Mouse (Mus musculus): ENCODE results near the gene Gm28308. TPM values are rescaled to one million over a fixed set of nuclear protein-coding genes. Genes with fewer than 3 reads are reported as not detected.

Gene Gm28308
- polyA plus RNA-seq, 1 experiment from 2014 or later = not detected

GRCm38 (mm10) chr6:52170898-52171223 lies 42.3 kb downstream of the Gm28308 start:
- Histone ChIP-seq H3K4me2 (ENCODE audit: low read depth, low read length) (no peak overlapping the region), H3K9ac (replicated peaks) (no peak overlapping the region), H3K4me1 (ENCODE audit: insufficient read depth) (peaks cover 3% of the 10 kb centered on the region; the same call in 1 of the 2 replicates), H3K4me3 (ENCODE audit: low read depth, low read length) (no peak overlapping the region), H3K27ac (ENCODE audit: low read depth) (peak overlapping the region; percentile 67; the same call in 1 of the 2 replicates), H3K9me3 (ENCODE audit: low read length) (no peaks in the 10 kb centered on the region), H3K36me3 (replicated peaks; ENCODE audit: insufficient read depth, low read length) (no peaks in the 10 kb centered on the region), H3K27me3 (ENCODE audit: insufficient read depth, low read length) (peaks cover 90% of the 10 kb centered on the region)
- WGBS (ENCODE audit: insufficient replicate concordance) = 4% methylated on average over 5 of the region's 5 CpGs
- TF ChIP-seq EP300 (IDR thresholded peaks at IDR 0.05; ENCODE audit: low read depth) (no peak), CTCF (IDR thresholded peaks at IDR 0.05; ENCODE audit: low read depth) (no peak)
- DNase-seq (peak; percentile 18), ATAC-seq (no peak; the same call in 1 of the 2 replicates)

GRCm38 (mm10) chr6:52170166-52170897 lies 42.8 kb downstream of the Gm28308 start:
- Histone ChIP-seq H3K9me3 (ENCODE audit: low read length) (no peaks in the 10 kb centered on the region), H3K4me2 (ENCODE audit: low read depth, low read length) (peak overlapping the region; percentile 38), H3K4me3 (ENCODE audit: low read depth, low read length) (no peak overlapping the region), H3K27me3 (ENCODE audit: insufficient read depth, low read length) (peaks cover 92% of the 10 kb centered on the region), H3K36me3 (replicated peaks; ENCODE audit: insufficient read depth, low read length) (no peaks in the 10 kb centered on the region), H3K4me1 (ENCODE audit: insufficient read depth) (peaks cover 3% of the 10 kb centered on the region; the same call in 1 of the 2 replicates), H3K27ac (ENCODE audit: low read depth) (peak overlapping the region; percentile 67), H3K9ac (replicated peaks) (0 out of 2 replicates have a peak overlapping the region, but pooled peaks have one; percentile 26)
- WGBS (ENCODE audit: insufficient replicate concordance) = 20% methylated on average over 40 of the region's 40 CpGs
- DNase-seq (peak; percentile 23), ATAC-seq (peak; percentile 68)
- TF ChIP-seq EP300 (IDR thresholded peaks at IDR 0.05; ENCODE audit: low read depth) = no peak
- no peak for TF ChIP-seq CTCF (IDR thresholded peaks at IDR 0.05; ENCODE audit: low read depth)

GRCm38 (mm10) chr6:52169499-52170165 lies 43.5 kb downstream of the Gm28308 start:
- WGBS (ENCODE audit: insufficient replicate concordance) = 46% methylated on average over 16 of the region's 16 CpGs
- peaks cover 3% of the 10 kb centered on the region; the same call in 1 of the 2 replicates for H3K4me1 ChIP-seq (ENCODE audit: insufficient read depth)
- no peak for TF ChIP-seq EP300 (IDR thresholded peaks at IDR 0.05; ENCODE audit: low read depth)
- no peak for TF ChIP-seq CTCF (IDR thresholded peaks at IDR 0.05; ENCODE audit: low read depth)
- H3K9ac ChIP-seq (replicated peaks) = 0 out of 2 replicates have a peak overlapping the region, but pooled peaks have one; percentile 26
- peak overlapping the region; percentile 67 for H3K27ac ChIP-seq (ENCODE audit: low read depth)
- H3K4me2 ChIP-seq (ENCODE audit: low read depth, low read length) = peak overlapping the region; percentile 38
- H3K9me3 ChIP-seq (ENCODE audit: low read length) = no peaks in the 10 kb centered on the region
- H3K4me3 ChIP-seq (ENCODE audit: low read depth, low read length) = no peak overlapping the region
- peaks cover 92% of the 10 kb centered on the region for H3K27me3 ChIP-seq (ENCODE audit: insufficient read depth, low read length)
- DNase-seq (no peak), ATAC-seq (no peak)
- no peaks in the 10 kb centered on the region for H3K36me3 ChIP-seq (replicated peaks; ENCODE audit: insufficient read depth, low read length)

- no peak overlapping the region for H3K27ac ChIP-seq (ENCODE audit: low read depth)
- H3K27me3 ChIP-seq (ENCODE audit: insufficient read depth, low read length) = peaks cover 95% of the 10 kb centered on the region
- WGBS (ENCODE audit: insufficient replicate concordance) = 41% methylated on average over 42 of the region's 42 CpGs
- no peak for TF ChIP-seq EP300 (IDR thresholded peaks at IDR 0.05; ENCODE audit: low read depth)
- no peak for TF ChIP-seq CTCF (IDR thresholded peaks at IDR 0.05; ENCODE audit: low read depth)
- ATAC-seq (no peak), DNase-seq (no peak)
- H3K4me3 ChIP-seq (ENCODE audit: low read depth, low read length) = no peak overlapping the region
- H3K9ac ChIP-seq (replicated peaks) = no peak overlapping the region
- peak overlapping the region; percentile 13 for H3K4me2 ChIP-seq (ENCODE audit: low read depth, low read length)
- no peaks in the 10 kb centered on the region for H3K9me3 ChIP-seq (ENCODE audit: low read length)
- H3K4me1 ChIP-seq (ENCODE audit: insufficient read depth) = peaks cover 3% of the 10 kb centered on the region; the same call in 1 of the 2 replicates
- no peaks in the 10 kb centered on the region for H3K36me3 ChIP-seq (replicated peaks; ENCODE audit: insufficient read depth, low read length)
These were observed 44.7 kb downstream of the Gm28308 start for GRCm38 (mm10) chr6:52168191-52169055.

- WGBS (ENCODE audit: insufficient replicate concordance) = 43% methylated on average over 14 of the region's 14 CpGs
- H3K27me3 ChIP-seq (ENCODE audit: insufficient read depth, low read length) = peaks cover 97% of the 10 kb centered on the region
- H3K9ac ChIP-seq (replicated peaks) = no peak overlapping the region
These were observed 45.4 kb downstream of the Gm28308 start for GRCm38 (mm10) chr6:52167736-52168161.

More at GRCm38 (mm10) chr6:52167736-52168161, 45.4 kb downstream of the Gm28308 start:
- Histone ChIP-seq H3K36me3 (replicated peaks; ENCODE audit: insufficient read depth, low read length) (no peaks in the 10 kb centered on the region), H3K9me3 (ENCODE audit: low read length) (no peaks in the 10 kb centered on the region), H3K4me3 (ENCODE audit: low read depth, low read length) (no peak overlapping the region), H3K4me1 (ENCODE audit: insufficient read depth) (peaks cover 3% of the 10 kb centered on the region; the same call in 1 of the 2 replicates), H3K27ac (ENCODE audit: low read depth) (no peak overlapping the region), H3K4me2 (ENCODE audit: low read depth, low read length) (no peak overlapping the region)
- no peak for DNase-seq
- TF ChIP-seq CTCF (IDR thresholded peaks at IDR 0.05; ENCODE audit: low read depth) = no peak
- no peak for TF ChIP-seq EP300 (IDR thresholded peaks at IDR 0.05; ENCODE audit: low read depth)
- no peak for ATAC-seq
